Mouse (Mus musculus): Measurements from ENCODE around the gene Olfr1373. TPM values are rescaled to one million over a fixed set of nuclear protein-coding genes. Genes with fewer than 3 reads are reported as not detected.
A peak's percentile ranks its signal among the peaks of the same experiment; 100 is the strongest.

Olfr1373 gene
- total and polyA plus RNA-seq, 3 experiments, result not detected

DNA sequence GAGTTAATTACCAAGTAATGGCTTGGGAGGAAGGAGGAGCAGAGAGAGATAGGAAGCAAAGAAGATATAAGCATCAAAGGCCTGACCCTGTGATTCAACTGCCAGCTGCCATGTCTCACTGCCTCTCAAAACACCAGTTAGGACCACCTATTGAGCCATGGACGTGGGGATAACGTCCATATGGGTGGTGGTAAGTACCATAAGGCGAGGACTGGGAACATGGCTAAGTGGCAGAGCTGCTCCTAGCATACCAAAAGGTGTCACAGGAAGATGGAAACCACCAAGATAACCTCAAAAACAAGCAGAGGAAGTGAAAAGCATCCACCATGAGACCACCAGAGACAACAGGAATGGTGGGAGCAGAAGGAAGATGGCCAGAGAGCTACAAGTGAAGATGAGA is 18.2 kb downstream of the Olfr1373 start:
- TF ChIP-seq USF1 (IDR thresholded peaks at IDR 0.05; ENCODE audit: low read depth, low read length) (no peak), POLR2AphosphoS5 (IDR thresholded peaks at IDR 0.05; ENCODE audit: borderline replicate concordance, low read depth, low read length) (no peak)
- Histone ChIP-seq H3K4me1 (ENCODE audit: control insufficient read depth in 1 of 2, insufficient read depth in 2 of 2, low read length in 2 of 2) (0 out of 4 replicates have a peak, but pooled peaks cover 0 to 3% of the 10 kb centered on the region in 2 experiments), H3K36me3 (ENCODE audit: control insufficient read depth in 1 of 2, insufficient read depth in 2 of 2, low read length in 2 of 2) (peaks cover 0 to 19% of the 10 kb centered on the region in 2 experiments; a peak in 2 of 4 replicates), H3K79me2 (ENCODE audit: control insufficient read depth, insufficient read depth, low read length, poor library complexity) (no peaks in the 10 kb centered on the region), H3K27ac (ENCODE audit: control insufficient read depth, low read depth, low read length) (no peak overlapping the region), H3K9me3 (replicated peaks; ENCODE audit: insufficient read depth, low read length) (no peaks in the 10 kb centered on the region), H3K4me3 (ENCODE audit: control insufficient read depth in 1 of 2, insufficient read depth in 1 of 2, low read depth in 2 of 2, low read length in 2 of 2) (no peak overlapping the region), H3K9ac (ENCODE audit: control insufficient read depth, low read depth, low read length, poor library complexity, severe bottlenecking) (no peak overlapping the region), H3K27me3 (ENCODE audit: control insufficient read depth in 1 of 2, insufficient read depth in 2 of 2, low read length in 2 of 2) (no peaks in the 10 kb centered on the region)
- DNase-seq (ENCODE audit: low read depth, low spot score), result peak; percentile 17

DNA sequence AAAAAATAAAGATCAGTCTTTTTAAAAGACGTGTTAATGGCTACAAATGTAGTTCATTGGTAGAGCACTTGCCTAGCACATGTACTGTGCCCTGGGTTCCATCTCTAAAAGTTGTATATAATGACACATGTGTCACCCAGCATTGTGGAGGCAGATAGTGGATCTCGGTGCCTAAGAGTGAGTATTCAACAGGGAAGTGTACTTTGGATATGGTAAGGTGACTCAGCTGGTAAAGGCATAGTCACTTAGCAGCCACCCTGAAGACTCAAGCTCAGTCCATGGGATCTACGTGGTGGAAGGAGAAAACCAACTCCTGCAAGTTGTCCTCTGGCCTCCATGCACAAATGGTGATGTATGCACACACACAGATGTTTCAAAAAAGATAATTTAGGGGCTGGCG is 20.9 kb downstream of the Olfr1373 start:
- H3K36me3 ChIP-seq (ENCODE audit: control insufficient read depth in 1 of 2, insufficient read depth in 2 of 2, low read length in 2 of 2), result peaks cover 0 to 45% of the 10 kb centered on the region in 2 experiments; a peak in 2 of 4 replicates
- H3K4me3 ChIP-seq (ENCODE audit: control insufficient read depth in 1 of 2, insufficient read depth in 1 of 2, low read depth in 2 of 2, low read length in 2 of 2), result no peak overlapping the region
- H3K4me1 ChIP-seq (ENCODE audit: control insufficient read depth in 1 of 2, insufficient read depth in 2 of 2, low read length in 2 of 2), result 0 out of 4 replicates have a peak, but pooled peaks cover 0 to 3% of the 10 kb centered on the region in 2 experiments
- H3K79me2 ChIP-seq (ENCODE audit: control insufficient read depth, insufficient read depth, low read length, poor library complexity), result no peaks in the 10 kb centered on the region
- H3K27ac ChIP-seq (ENCODE audit: control insufficient read depth, low read depth, low read length), result no peak overlapping the region
- TF ChIP-seq TAL1 (IDR thresholded peaks at IDR 0.05; ENCODE audit: low read length), result 0 out of 2 replicates have a peak, but pooled peaks have one; percentile 8
- no peak for TF ChIP-seq MXI1 (IDR thresholded peaks at IDR 0.05; ENCODE audit: low read depth, low read length)
- TF ChIP-seq USF1 (IDR thresholded peaks at IDR 0.05; ENCODE audit: low read depth, low read length), result no peak
- TF ChIP-seq EP300 (IDR thresholded peaks at IDR 0.05; ENCODE audit: low read depth in 1 of 2, low read length in 2 of 2), result no peak
- TF ChIP-seq MEF2A (IDR thresholded peaks at IDR 0.05; ENCODE audit: extremely low read depth, insufficient replicate concordance, low read depth, low read length, poor library complexity, severe bottlenecking), result no peak
- no peaks in the 10 kb centered on the region for H3K27me3 ChIP-seq (ENCODE audit: control insufficient read depth in 1 of 2, insufficient read depth in 2 of 2, low read length in 2 of 2)
- peak; percentile 34 for DNase-seq (ENCODE audit: low read depth, low spot score)
- H3K9me3 ChIP-seq (replicated peaks; ENCODE audit: insufficient read depth, low read length), result no peaks in the 10 kb centered on the region
- H3K9ac ChIP-seq (ENCODE audit: control insufficient read depth, low read depth, low read length, poor library complexity, severe bottlenecking), result no peak overlapping the region

DNA sequence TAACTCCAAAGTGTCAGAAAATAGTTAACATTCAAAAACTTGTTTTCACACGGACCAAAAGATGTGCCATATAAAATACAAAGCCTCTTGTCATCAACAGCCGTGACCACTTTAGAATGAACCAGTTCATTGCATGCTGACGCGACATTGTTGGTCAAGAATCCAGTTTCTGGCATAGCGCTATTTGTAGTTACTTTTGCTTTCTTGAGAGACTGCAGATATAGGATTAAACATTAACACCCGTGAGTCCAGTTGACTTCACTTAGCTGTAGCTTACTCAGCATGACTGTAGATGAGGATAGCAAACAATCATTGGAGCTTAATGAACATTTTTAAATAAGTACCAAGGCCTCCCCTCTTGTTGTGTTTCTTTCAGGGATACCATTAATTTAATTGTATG is 23.3 kb downstream of the Olfr1373 start:
- TF ChIP-seq MYB (IDR thresholded peaks at IDR 0.05; ENCODE audit: low read depth, low read length) (no peak), RAD21 (IDR thresholded peaks at IDR 0.05; ENCODE audit: low read depth, low read length) (no peak), TBP (IDR thresholded peaks at IDR 0.05; ENCODE audit: low read depth, low read length) (no peak), ZNF384 (IDR thresholded peaks at IDR 0.05; ENCODE audit: low read depth, low read length) (no peak), NRF1 (IDR thresholded peaks at IDR 0.05; ENCODE audit: insufficient read depth, low read depth, low read length, poor library complexity, severe bottlenecking) (no peak), POLR2AphosphoS2 (IDR thresholded peaks at IDR 0.05; ENCODE audit: low read length) (no peak), GATA1 (IDR thresholded peaks at IDR 0.05; ENCODE audit: low read depth, low read length) (no peak), ZKSCAN1 (IDR thresholded peaks at IDR 0.05; ENCODE audit: low read depth, low read length) (no peak), ZC3H11A (IDR thresholded peaks at IDR 0.05; ENCODE audit: low read depth, low read length) (no peak), MAX (IDR thresholded peaks at IDR 0.05; ENCODE audit: low read length) (no peak), MXI1 (IDR thresholded peaks at IDR 0.05; ENCODE audit: low read depth, low read length) (no peak), MYC (IDR thresholded peaks at IDR 0.05; ENCODE audit: low read depth, low read length) (no peak)
- H3K36me3 ChIP-seq (ENCODE audit: control insufficient read depth in 1 of 2, insufficient read depth in 2 of 2, low read length in 2 of 2), result peaks cover 0 to 64% of the 10 kb centered on the region in 2 experiments; a peak in 2 of 4 replicates
- H3K9me3 ChIP-seq (replicated peaks; ENCODE audit: insufficient read depth, low read length), result no peaks in the 10 kb centered on the region
- no peak for DNase-seq (ENCODE audit: low read depth, low spot score)
- H3K27ac ChIP-seq (ENCODE audit: control insufficient read depth, low read depth, low read length), result no peak overlapping the region
- no peaks in the 10 kb centered on the region for H3K79me2 ChIP-seq (ENCODE audit: control insufficient read depth, insufficient read depth, low read length, poor library complexity)
- H3K4me1 ChIP-seq (ENCODE audit: control insufficient read depth in 1 of 2, insufficient read depth in 2 of 2, low read length in 2 of 2), result 0 out of 4 replicates have a peak, but pooled peaks cover 0 to 3% of the 10 kb centered on the region in 2 experiments
- H3K27me3 ChIP-seq (ENCODE audit: control insufficient read depth in 1 of 2, insufficient read depth in 2 of 2, low read length in 2 of 2), result no peaks in the 10 kb centered on the region
- no peak overlapping the region for H3K9ac ChIP-seq (ENCODE audit: control insufficient read depth, low read depth, low read length, poor library complexity, severe bottlenecking)
- H3K4me3 ChIP-seq (ENCODE audit: control insufficient read depth in 1 of 2, insufficient read depth in 1 of 2, low read depth in 2 of 2, low read length in 2 of 2), result no peak overlapping the region

Data from MEL (cell line).